Mouse (Mus musculus): ENCODE results near the gene Haspin.

DNA sequence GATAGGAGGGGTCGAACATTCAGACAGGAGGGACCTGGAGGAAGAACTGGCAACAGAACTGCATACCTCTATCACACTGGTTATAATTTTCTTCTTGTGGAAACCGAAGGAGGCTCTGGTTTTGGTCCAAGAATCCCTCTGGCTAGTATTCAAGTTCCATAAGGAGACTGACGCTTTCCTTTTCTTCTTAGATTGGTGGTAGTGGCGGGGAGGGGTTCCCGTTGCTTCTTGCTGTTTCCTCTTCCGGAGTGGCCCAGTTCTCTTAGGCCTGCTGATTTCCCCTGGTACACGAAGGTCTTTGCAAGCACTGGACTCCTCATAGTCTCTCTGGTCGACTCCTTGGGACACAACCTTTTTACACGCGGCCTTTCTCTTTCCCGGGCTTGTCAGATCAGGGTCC lies 978 bp downstream of the Haspin start:
- no peak for TF ChIP-seq EP300 (IDR thresholded peaks at IDR 0.05; ENCODE audit: insufficient read depth, low read depth, low read length)
- no peak for TF ChIP-seq CTCF (IDR thresholded peaks at IDR 0.05)
- TF ChIP-seq POLR2A (IDR thresholded peaks at IDR 0.05; ENCODE audit: insufficient read depth, low read depth, low read length): no peak

Measured in heart, adult 2 months (tissue).